Mouse (Mus musculus) gastrocnemius, adult 2 months (tissue): ENCODE results near the gene Nfasc. TPM values are rescaled to one million over a fixed set of nuclear protein-coding genes. Genes with fewer than 3 reads are reported as not detected.

Experiments
- DNase-seq: peaks from one replicate; pipeline ENCODE4 v3.0.0; 2022
- H3K27ac ChIP-seq: fragments of 200-600 bp; 2 replicates; pipeline ENCODE4 v1.8.1; 2022; ENCODE audit warnings: mild to moderate bottlenecking
- H3K4me3 ChIP-seq: fragments of 200-600 bp; 2 replicates; pipeline ENCODE4 v1.8.1; 2022; ENCODE audit warnings: mild to moderate bottlenecking, moderate library complexity
- CTCF ChIP-seq: fragments of 200-600 bp; IDR thresholded peaks from 2 replicates; pipeline ENCODE4 v1.8.1; 2022; ENCODE audit warnings: antibody characterized with exemption, mild to moderate bottlenecking, moderate library complexity
- intact Hi-C: fragments of 180-260 bp; cut with DNase I; formaldehyde crosslinking; loops from one replicate; pipeline ENCODE4 v1.15.1; 2025
- total RNA-seq, 2 experiments: library from RNA; stranded (reverse); gene quantifications; 2 replicates each; pipeline ENCODE4 v1.2.3; 2021

The Nfasc gene
- total RNA-seq, 2 experiments from 2014 or later, result 0.25 to 0.28 TPM

- no peak for TF ChIP-seq CTCF
- intact Hi-C loops, result no loop called here
- H3K27ac ChIP-seq, result peak overlapping the region; percentile 51; the same call in 1 of the 2 replicates
- H3K4me3 ChIP-seq, result no peak overlapping the region; the same call in 1 of the 2 replicates
- peak; percentile 65 for DNase-seq
Measured at GRCm38 (mm10) chr1:132560907-132561700, 180.5 kb downstream of the Nfasc start.

- no peak overlapping the region for H3K4me3 ChIP-seq
- no peak for TF ChIP-seq CTCF
- no peak overlapping the region for H3K27ac ChIP-seq
- DNase-seq, result no peak
- intact Hi-C loops, result no loop called here
Measured at GRCm38 (mm10) chr1:132559045-132559444, 182.6 kb downstream of the Nfasc start.

DNA sequence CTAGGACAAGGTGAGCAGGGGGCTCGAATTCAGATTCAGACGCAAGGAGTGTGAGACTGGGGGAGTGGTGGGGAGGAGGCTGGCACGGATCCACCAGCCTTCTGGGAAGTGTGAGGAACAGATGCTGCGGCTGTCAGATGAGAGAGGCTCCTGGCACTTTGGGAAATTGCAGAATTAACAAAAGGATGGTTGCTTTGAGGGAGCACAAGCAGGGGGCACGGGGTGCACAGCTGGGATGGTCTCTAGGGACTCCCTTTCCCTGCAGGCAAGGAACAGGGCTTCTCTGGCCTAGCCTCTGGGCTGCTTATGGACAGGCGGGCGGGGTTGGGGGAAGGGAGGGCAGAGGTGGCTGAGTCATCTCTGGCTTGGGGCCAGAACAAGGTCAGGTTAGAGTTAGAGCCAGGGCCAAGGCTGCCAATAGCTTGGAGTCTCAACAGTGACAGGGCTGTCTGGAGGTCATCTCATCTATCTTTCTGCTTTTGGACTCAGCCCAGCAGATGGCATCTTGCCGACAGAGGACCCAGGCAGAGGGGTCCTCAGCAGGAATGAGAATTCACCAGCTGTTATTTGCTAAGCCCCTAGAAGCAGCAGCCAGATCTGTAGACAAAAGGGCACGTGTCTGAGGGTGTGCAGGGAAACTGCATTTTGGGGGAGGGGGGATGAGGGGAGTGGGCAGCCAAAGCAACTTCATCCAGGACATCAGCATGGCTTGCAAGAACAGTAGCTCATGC is 183.5 kb downstream of the Nfasc start:
- intact Hi-C loops, result no loop called here
- TF ChIP-seq CTCF, result no peak
- peak; percentile 85 for DNase-seq
- Histone ChIP-seq H3K27ac (no peak overlapping the region), H3K4me3 (no peak overlapping the region)

GRCm38 (mm10) chr1:132543789-132544188 is 197.8 kb downstream of the Nfasc start:
- intact Hi-C loops, result no loop called here
- no peak overlapping the region for H3K4me3 ChIP-seq
- H3K27ac ChIP-seq, result no peak overlapping the region
- no peak for TF ChIP-seq CTCF
- peak; percentile 75 for DNase-seq

DNA sequence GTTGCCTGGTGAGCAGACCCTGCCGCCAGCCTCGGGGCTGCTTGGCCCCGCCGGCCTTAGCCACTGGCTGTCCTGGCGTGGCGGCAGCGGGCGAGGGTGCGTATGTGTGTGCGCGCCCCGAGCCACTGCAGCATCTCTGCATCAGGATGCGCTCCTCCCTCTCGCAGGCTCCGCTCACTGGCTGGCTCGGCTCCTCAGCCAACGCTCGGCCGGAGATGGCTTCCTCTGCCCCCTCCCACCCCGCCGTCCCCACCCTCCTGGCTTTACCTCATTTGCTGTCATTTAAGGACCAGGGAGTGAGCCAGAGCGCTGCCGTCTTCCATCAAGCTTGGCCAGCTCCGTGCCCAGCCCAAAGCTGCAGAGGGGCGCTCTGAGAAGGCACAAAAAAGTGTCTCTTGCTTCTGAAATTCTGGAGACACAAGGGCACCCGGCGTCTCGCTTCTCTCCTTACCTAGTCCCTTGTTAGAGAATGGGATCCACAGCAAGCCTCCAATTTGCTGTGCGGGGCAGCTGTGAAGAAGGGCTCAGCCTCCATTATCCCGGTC is 198.8 kb downstream of the Nfasc start, which contains the start of gene Cntn2:
TSS of gene Cntn2 (minus strand) at position 495 of the 545 bp plus-strand sequence.
- intact Hi-C loops, result no loop called here
- no peak for TF ChIP-seq CTCF
- no peak within 1 kb of the TSS for H3K4me3 ChIP-seq
- DNase-seq, result no peak
- H3K27ac ChIP-seq, result no peak within 1 kb of the TSS

DNA sequence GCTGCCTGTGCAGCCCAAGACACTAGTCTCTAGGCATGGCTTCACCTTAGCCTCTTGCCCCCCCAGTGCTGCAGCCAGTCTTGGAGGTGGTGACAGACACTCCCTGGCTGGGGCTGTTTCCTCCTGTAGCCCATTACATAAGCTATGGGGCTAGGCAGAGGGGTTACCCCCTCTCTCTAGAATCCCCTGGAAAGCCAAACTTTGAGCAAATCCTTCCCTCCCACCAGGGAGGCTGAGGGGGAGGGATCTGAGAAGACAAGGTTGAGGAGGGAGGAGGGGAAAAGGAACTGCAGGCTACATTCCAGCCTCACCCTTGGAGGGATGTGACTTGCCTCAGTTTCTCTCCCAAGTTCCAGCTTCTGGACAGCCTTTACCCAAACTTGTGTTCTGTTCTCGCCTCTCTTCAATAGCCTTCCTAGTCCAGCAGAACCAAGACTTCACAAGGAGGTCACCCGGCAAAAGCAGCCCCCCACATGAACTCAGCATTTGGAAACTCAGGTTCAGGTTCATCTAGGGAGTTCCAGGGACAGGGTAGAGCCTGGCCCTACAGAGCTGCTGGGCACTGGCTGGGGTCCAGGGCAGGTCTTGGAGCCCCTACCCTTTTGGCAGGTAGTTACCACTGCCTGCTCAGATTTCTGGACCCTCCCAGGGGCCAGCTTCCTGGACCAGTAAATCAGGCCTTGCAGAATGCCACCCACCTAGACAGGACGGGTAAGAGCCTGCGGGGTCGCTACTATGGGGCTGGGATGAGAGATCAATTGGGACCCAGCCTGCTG is 199.6 kb downstream of the Nfasc start:
- DNase-seq, result no peak
- H3K27ac ChIP-seq, result no peak overlapping the region
- H3K4me3 ChIP-seq, result no peak overlapping the region
- TF ChIP-seq CTCF, result no peak
- intact Hi-C loops, result no loop called here

DNA sequence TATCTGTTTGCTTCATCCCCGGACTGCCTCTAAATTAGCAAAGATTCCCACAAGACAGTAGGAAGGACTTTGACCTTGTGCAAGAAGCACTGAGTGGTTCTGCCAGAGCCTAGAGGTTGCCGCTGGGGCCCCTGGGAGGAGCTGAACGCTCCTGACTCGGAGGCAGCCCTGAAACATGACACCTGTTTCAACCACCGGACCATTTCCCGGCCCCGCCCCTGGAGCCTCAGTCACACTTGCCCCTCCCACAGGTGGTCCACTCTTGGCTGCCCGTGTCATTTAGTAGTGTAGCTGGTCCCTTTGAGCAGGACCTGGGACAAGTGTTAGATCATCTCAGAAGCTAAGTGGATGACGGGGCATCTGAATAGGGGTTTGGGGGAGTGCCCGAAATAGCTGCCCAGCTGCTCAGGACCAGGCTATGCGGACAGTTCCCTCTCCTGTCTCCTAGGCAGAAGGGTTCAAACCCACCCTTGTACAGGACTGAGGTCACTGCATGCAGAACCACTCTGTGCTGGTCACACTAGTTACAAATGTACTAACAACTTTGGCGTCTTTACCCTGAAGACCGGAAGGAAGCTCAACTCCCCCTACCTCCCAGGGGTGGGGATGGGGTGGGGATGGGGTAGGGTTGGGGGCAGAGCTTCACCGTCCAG is 200.3 kb downstream of the Nfasc start:
- H3K27ac ChIP-seq, result no peak overlapping the region
- TF ChIP-seq CTCF, result no peak
- intact Hi-C loops, result no loop called here
- DNase-seq, result peak; percentile 47
- H3K4me3 ChIP-seq, result no peak overlapping the region

DNA sequence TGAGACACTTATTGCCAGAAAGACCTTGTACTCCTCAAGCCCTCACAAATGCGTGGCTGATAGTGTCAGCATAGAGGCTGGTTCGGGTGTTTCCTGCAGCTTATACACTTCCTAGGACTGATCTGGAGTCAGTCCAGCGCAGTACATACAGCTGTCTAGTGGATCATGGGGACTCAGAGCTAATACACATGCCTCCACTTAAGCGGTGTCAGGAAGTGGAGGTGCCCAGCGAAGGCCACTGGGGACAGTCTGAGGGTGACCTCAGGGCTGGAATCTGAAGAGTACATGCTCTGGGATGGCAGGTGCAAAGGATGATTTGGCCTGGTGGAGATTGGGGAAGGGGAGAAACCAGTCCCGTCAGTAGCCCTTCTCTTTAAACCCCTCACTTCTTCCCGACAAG is 200.9 kb downstream of the Nfasc start:
- H3K4me3 ChIP-seq, result no peak overlapping the region
- TF ChIP-seq CTCF, result no peak
- intact Hi-C loops, result no loop called here
- no peak overlapping the region for H3K27ac ChIP-seq
- no peak for DNase-seq

DNA sequence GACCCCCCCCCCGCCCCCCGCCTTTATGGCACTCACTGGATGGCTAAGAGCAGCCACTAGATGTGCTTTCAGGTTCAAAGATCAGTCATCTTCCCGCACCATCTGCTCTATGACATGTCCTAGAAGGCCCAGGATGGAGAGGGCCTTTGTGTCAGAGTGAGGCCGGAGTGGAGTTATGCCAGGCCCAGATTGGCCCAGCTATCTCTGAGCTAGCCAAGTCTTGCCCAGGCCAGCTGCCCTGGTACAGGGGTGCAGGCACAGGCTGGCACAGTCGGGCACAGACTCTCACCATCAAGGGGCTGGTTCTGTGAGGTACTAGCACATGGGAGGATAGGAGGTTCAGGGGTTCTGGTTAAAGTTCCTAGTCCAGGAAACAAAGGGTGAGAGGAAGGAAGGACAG is 203.9 kb downstream of the Nfasc start:
- intact Hi-C loops, result no loop called here
- no peak for TF ChIP-seq CTCF
- Histone ChIP-seq H3K27ac (no peak overlapping the region), H3K4me3 (no peak overlapping the region)
- no peak for DNase-seq

DNA sequence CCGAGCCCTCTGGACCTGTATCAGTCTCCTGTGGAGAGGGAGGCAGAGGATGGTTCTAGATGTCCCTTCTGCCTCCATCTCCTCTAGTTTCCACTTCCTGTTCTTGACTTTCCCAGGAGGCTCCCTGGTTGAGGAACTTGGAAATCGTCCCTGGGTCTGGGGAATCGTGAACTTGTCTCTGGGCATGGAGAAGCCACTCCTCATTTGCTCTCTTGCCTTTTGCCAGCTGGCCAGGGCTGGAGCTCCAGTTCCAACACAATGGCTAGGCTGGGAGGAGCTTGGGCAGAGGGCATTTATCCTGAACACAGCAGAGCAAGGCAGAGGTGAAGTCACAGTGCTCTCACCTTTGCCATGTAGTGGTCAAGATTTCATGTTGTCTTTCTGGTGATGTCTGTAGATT is 205.2 kb downstream of the Nfasc start:
- Histone ChIP-seq H3K4me3 (no peak overlapping the region), H3K27ac (no peak overlapping the region)
- DNase-seq, result no peak
- TF ChIP-seq CTCF, result no peak
- intact Hi-C loops, result no loop called here

DNA sequence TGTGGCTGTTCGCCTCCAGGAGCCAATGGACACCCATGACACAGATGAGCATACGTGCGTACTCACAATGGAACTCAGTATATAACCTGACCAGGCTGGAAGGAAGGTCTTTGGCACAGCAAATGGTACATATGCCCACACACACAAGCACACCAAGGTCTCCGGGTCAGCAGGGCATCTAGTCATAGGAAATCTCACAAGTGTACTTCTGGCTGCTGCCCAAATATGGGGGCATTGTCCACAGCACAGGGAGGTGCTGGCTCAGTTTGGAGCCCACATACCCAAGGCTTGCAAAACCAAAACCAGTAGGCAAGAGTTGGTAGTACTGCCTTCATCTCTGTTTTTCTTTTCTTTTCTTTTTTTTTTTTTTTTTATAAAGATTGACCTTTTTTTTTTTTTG is 206.1 kb downstream of the Nfasc start:
- intact Hi-C loops, result no loop called here
- H3K27ac ChIP-seq, result no peak overlapping the region
- DNase-seq, result no peak
- no peak overlapping the region for H3K4me3 ChIP-seq
- TF ChIP-seq CTCF, result no peak

DNA sequence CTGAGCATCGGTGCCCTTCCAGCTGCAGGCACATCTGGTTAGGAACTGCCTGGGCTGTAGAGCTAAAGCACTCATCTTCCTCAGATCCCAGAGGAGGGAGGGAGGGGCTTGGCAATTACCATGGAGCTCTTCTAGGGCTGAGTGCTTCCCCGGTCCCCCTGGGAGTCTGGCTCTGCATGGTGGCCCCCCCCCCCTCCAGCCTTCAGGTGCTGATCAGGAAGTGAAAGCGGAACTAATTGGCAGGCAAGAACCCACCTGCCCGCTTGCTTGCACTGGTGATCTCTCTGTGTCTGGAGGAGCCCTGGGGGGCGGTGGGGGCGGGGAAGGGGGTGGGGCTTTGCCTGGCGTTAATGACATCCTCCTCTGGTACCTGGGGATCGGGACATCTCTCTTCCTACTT is 207.8 kb downstream of the Nfasc start:
- Histone ChIP-seq H3K4me3 (no peak overlapping the region), H3K27ac (no peak overlapping the region)
- TF ChIP-seq CTCF, result no peak
- intact Hi-C loops, result no loop called here
- DNase-seq, result no peak
